Mouse (Mus musculus) heart, postnatal 36 days (tissue): ENCODE data around the gene Eef1akmt2. TPM values are rescaled to one million over a fixed set of nuclear protein-coding genes. Genes with fewer than 3 reads are reported as not detected.

ENCODE experiments used
- DNase-seq, 2 experiments: peaks; one replicate each; pipeline ENCODE4 v3.0.0; 2021 to 2022
- intact Hi-C: fragments of 180-260 bp; cut with DNase I; formaldehyde crosslinking; loops from one replicate; pipeline ENCODE4 v1.15.1; 2025
- total RNA-seq, 2 experiments: library from RNA; stranded (reverse); gene quantifications; 2 replicates each; pipeline ENCODE4 v1.2.3; 2021

The Eef1akmt2 gene
- total RNA-seq, 2 experiments from 2014 or later = 8.3 to 10.4 TPM

DNA sequence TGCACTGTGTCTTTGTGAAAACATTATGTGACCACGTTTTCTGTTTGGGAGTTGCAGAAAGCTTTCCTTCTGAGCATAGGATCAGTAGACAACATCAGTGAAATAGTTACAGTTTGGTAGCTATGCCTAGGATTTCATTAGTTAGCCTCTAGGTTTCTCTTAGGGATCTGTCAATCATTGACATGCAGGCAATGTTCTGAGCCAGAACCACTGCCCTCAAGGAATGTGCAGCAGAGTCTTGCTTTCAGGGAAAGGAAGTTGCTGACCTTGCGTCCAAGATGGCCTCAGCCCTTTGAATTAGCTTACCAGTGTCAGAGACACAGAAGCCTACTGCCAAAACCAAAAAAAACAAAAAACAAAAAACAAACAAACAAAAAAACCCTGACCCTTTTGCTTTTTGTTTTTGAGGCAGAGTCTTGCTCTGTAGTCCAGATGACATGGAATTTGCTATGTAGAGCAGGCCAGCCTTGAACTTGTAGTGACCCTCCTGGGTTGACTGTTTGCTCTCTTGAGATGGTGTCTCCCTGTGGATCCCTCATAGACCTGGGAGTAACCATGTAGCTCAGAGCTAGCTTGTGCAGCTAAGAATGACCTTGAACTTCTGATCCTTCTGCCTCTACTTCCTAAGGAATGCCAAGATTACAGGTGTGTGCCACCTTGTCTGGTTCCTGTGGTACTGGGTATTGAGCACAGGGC is 23.1 kb upstream of the Eef1akmt2 start:
- intact Hi-C loops = no loop called here
- no peak for DNase-seq

GRCm38 (mm10) chr7:132873043-132873442 is 20.6 kb upstream of the Eef1akmt2 start:
- no peak for DNase-seq
- intact Hi-C loops = loop anchor here (5.0 kb wide), 1 partner anchor 99 kb away; no protein-coding TSS in a partner anchor

DNA sequence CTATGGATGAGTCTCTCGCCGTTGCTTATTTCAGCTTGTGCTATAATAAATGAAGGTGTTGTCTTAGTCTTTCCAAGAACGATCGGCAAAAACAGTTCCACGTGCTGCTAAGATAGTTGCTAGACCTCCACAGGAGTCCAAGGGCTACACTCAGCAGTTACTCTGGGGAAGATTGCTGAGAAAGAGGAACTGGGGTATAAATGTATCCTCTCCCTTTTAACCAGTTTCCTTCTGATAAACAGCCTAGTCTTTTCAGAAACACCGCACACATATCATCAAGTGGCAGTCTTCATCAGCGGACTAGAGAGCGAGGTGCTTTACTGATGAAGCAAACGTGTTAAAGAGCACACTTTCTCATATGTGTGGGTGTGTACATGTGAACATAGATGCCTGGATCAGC is 13.8 kb upstream of the Eef1akmt2 start:
- no peak for DNase-seq

GRCm38 (mm10) chr7:132859042-132859958 is 6.8 kb upstream of the Eef1akmt2 start, which contains the start of gene Abraxas2:
Gene Abraxas2 (plus strand): TSS chr7:132859225.
- intact Hi-C loops = loop anchor here (2.0 to 10.0 kb wide), 4 partner anchors 202 to 1304 kb away; partner anchors contain the start of genes Ctbp2, Edrf1 and Fgfr2
- peak; percentile 87 to 88 for DNase-seq

More for the DNA sequence above, 13.8 kb upstream of the Eef1akmt2 start:
- intact Hi-C loops = loop anchor here (5.0 kb wide), 1 partner anchor 126 kb away; no protein-coding TSS in a partner anchor

DNA sequence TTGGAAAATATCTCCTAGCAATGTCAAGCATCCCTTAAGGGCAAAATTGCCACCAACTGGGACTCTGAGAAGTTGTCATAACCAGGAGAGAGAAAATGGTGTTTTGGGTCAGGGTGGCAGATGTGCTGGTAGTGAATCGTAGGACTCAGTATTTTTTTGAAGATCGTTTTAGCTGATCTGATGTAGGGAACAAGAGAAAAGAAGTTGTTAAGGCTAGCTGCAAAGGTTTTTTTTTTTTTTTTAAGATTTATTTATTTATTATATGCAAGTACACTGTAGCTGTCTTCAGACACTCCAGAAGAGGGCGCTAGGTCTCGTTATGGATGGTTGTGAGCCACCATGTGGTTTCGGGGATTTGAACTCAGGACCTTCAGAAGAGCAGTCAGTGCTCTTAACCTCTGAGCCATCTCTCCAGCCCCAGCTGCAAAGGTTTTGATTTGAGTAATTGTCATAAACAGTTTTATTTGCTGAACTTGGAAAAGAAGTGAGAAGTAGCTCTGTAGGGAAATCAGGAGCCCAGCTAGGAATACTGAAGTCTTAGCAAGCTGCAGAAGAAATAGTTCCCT is 5.7 kb upstream of the Eef1akmt2 start:
- no peak for DNase-seq
- intact Hi-C loops = loop anchor here (2.0 to 10.0 kb wide), 4 partner anchors 201 to 1303 kb away; partner anchors contain the start of genes Ctbp2, Edrf1 and Fgfr2

GRCm38 (mm10) chr7:132856083-132856482 is 3.6 kb upstream of the Eef1akmt2 start:
- intact Hi-C loops = loop anchor here (10.0 kb wide), 3 partner anchors 269 to 1301 kb away; partner anchors contain the start of genes Ctbp2, Edrf1 and Fgfr2
- DNase-seq = no peak

DNA sequence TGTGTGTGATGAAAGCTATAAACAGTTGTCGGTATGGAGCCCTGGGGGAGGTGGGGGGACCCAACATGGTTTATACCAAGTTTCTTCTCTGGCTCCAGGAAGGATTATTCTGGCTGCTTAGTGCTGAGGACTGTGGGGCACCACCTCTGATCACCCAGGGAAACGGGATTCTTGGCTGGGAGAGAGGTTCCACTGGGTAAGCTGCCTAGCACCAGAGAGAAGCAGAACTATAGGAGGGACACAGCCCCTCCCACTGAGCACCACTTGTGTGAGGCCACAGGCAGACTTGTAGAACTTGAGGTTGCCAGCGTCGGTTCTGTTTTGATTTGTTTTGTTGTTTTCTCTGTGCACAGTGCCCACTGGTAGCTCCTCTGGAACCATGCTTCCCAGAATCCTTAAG is 1.5 kb upstream of the Eef1akmt2 start:
- intact Hi-C loops = loop anchor here (2.0 to 10.0 kb wide), 5 partner anchors 43 to 1299 kb away; partner anchors contain the start of genes Ctbp2, Edrf1, Fgfr2 and Zranb1
- no peak for DNase-seq

GRCm38 (mm10) chr7:132853361-132853760 is 888 bp upstream of the Eef1akmt2 start:
- intact Hi-C loops = loop anchor here (2.0 to 10.0 kb wide), 5 partner anchors 43 to 1299 kb away; partner anchors contain the start of genes Ctbp2, Edrf1, Fgfr2 and Zranb1
- no peak for DNase-seq

- intact Hi-C loops = no loop called here
- no peak for DNase-seq
These were observed 9.3 kb downstream of the Eef1akmt2 start for GRCm38 (mm10) chr7:132843152-132843551.

GRCm38 (mm10) chr7:132842455-132842854 is 10.0 kb downstream of the Eef1akmt2 start:
- intact Hi-C loops = no loop called here
- DNase-seq = no peak

DNA sequence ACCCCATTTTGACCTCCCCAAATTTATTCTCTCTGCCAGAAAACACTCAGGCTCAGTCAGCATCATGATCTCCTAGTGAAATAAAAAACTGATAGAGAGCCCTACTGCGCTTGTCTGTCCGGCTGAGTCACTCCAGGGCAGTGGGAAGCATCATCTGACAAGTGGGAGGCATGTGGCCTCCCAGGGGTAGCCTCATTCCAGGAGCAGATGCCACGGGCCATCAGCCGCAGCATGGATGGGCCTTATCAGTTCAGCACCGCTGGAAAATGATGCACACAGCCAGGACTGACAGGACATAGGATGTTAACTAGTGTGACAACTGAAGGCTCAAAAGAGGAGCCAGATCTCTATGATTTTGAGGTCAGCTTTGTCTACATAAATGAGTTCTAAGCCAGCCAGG is 11.2 kb downstream of the Eef1akmt2 start:
- intact Hi-C loops = no loop called here
- DNase-seq = no peak

DNA sequence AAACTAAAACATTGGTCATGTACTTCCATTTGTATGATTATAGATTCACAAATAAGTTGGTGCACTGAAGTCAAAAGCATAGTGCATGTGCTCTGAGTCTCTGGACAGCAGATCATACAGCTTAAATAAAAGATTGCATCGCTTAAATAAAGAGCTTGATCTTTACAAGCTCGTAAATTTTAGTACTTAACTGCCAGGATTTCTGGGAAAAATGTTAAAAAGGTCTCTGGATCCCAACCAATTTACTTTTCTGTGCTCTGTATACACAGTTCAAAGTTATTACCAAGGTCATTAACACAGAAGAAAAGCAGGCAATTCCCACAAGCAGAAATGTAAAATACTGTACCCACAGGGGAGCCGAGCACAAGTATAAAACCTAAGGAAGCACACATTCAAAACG is 21.5 kb downstream of the Eef1akmt2 start:
- intact Hi-C loops = no loop called here
- no peak for DNase-seq

GRCm38 (mm10) chr7:132824346-132825022 is 28.0 kb downstream of the Eef1akmt2 start:
- intact Hi-C loops = no loop called here
- DNase-seq = no peak

- intact Hi-C loops = no loop called here
- DNase-seq = no peak
These were observed 28.6 kb downstream of the Eef1akmt2 start for GRCm38 (mm10) chr7:132823832-132824231.

GRCm38 (mm10) chr7:132820692-132821091 is 31.8 kb downstream of the Eef1akmt2 start:
- no peak for DNase-seq
- intact Hi-C loops = no loop called here

DNA sequence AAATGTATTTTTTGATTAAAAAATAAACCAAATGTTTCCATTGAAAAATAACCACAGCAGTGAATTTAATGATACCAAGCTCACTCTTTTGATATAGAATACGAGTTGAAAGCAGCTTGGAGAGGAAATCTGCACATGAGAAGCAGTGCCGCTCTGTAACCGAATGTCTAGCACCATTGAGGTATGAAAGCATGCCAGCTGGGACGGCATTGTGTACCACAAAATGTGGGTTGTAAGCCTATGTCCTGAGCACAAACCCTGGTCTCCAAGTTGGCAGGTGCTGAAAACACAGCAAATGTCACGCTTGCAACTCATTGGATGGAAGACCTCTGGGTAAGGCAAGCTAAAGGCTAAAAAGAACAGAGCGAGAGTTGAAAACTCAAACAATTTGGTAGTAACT is 35.4 kb downstream of the Eef1akmt2 start:
- intact Hi-C loops = no loop called here
- no peak for DNase-seq

GRCm38 (mm10) chr7:132816528-132816927 is 35.9 kb downstream of the Eef1akmt2 start:
- intact Hi-C loops = no loop called here
- no peak for DNase-seq

- intact Hi-C loops = no loop called here
- no peak for DNase-seq
These were observed 37.4 kb downstream of the Eef1akmt2 start for GRCm38 (mm10) chr7:132815081-132815480.

DNA sequence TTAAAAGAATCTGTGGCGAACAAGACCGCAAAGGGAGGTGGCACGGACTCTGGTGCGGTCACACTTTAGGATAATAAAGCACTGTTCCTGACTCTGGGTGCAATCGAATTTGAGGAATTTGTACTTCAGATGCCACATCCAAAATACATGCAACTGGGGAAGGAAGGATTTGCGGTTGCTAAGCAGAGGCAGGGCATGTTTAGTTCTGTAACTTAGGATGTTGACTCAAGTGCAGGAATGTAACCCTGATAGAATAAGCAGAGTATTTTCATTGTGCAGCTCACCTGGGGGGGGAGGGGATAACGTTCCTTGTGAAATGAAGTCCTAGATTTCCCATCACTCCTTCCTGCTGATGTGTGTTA is 38.4 kb downstream of the Eef1akmt2 start:
- DNase-seq = no peak
- intact Hi-C loops = loop anchor here (5.0 kb wide), 4 partner anchors 37 to 237 kb away; partner anchors contain the start of gene Oat
